ENCODE assay signal across 8 mouse cellular contexts in the genomic region with DNA sequence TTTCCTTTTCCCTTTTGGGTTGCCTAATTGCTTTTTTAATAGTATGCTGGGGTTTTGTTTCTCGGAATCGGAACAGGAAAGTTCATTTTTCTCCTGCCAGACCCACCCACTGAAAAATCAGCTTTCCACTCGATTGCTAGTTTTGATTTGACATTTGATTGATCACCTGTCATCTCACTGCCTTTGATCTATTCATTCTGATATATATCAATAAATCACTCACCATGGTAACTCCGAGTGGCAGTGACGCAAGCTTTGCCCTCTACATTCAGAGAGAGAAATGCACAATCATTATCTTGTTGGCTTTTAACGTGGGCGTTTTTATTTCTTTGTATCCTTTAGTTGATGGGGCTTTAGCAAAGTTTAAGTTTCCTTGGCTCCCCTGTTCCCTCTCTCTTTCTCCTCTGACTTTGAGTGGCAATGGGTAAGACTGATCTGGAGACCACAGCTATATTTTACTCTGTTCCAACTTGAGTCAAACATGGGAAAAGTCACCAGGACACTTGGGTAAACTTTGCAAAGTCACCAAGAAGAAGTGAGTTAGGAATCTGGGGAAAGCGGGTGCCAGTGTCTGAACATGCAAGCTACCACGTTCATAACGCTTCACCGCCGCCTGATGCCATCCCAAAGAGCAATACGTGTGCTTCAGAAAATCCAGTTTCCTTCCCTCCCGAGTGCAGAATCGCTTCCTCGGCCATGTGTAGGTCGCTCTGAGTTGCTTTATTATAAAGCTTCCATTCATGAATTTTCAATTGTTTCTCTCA. TPM values are rescaled to one million over a fixed set of nuclear protein-coding genes. Genes with fewer than 3 reads are reported as not detected.
DNase-seq lines count a peak whose midpoint lies in the region; ATAC-seq lines count a peak whose summit lies in the region.

No protein-coding gene starts in this region.

- peaks cover 54% of the 10 kb centered on the region for H3K4me1 ChIP-seq in kidney, embryonic 15.5 days
- H3K4me1 ChIP-seq in embryonic facial prominence, embryonic 15.5 days = peaks cover 17% of the 10 kb centered on the region
- H3K4me1 ChIP-seq in intestine, embryonic 15.5 days (replicated peaks) = no peaks in the 10 kb centered on the region
- peaks cover 15% of the 10 kb centered on the region; the same call in 1 of the 2 replicates for H3K4me1 ChIP-seq in neural tube, embryonic 12.5 days

- peak overlapping the region; percentile 94 for H3K27ac ChIP-seq in kidney, embryonic 15.5 days
- H3K27ac ChIP-seq in embryonic facial prominence, embryonic 15.5 days (replicated peaks) = peak overlapping the region; percentile 87; the same call in 1 of the 2 replicates
- H3K27ac ChIP-seq in intestine, embryonic 15.5 days = peak overlapping the region; percentile 96
- 0 out of 2 replicates have a peak overlapping the region, but pooled peaks have one; percentile 10 for H3K27ac ChIP-seq in neural tube, embryonic 12.5 days

- peak overlapping the region; percentile 87 for H3K4me2 ChIP-seq in kidney, embryonic 15.5 days
- peak overlapping the region; percentile 90 for H3K4me2 ChIP-seq in embryonic facial prominence, embryonic 15.5 days (replicated peaks)
- peak overlapping the region; percentile 83 for H3K4me2 ChIP-seq in intestine, embryonic 15.5 days (replicated peaks)
- peak overlapping the region; percentile 86 for H3K4me2 ChIP-seq in neural tube, embryonic 12.5 days (replicated peaks)

- peak overlapping the region; percentile 88 for H3K9ac ChIP-seq in kidney, embryonic 15.5 days
- H3K9ac ChIP-seq in embryonic facial prominence, embryonic 15.5 days = peak overlapping the region; percentile 75; the same call in 1 of the 2 replicates
- peak overlapping the region; percentile 93 for H3K9ac ChIP-seq in intestine, embryonic 15.5 days
- H3K9ac ChIP-seq in neural tube, embryonic 12.5 days = peak overlapping the region; percentile 92

- H3K4me3 ChIP-seq in kidney, embryonic 15.5 days (replicated peaks) = peak overlapping the region; percentile 79
- peak overlapping the region; percentile 66 for H3K4me3 ChIP-seq in embryonic facial prominence, embryonic 15.5 days (replicated peaks)
- peak overlapping the region; percentile 79 for H3K4me3 ChIP-seq in intestine, embryonic 15.5 days (replicated peaks)
- peak overlapping the region; percentile 75 for H3K4me3 ChIP-seq in neural tube, embryonic 12.5 days

- WGBS in kidney, embryonic 15.5 days = 6% methylated on average over 17 of the region's 17 CpGs
- 37% methylated on average over 17 of the region's 17 CpGs for WGBS in embryonic facial prominence, embryonic 15.5 days
- WGBS in intestine, embryonic 15.5 days = 22% methylated on average over 17 of the region's 17 CpGs
- WGBS in neural tube, embryonic 12.5 days = 21% methylated on average over 17 of the region's 17 CpGs

- H3K9me3 ChIP-seq in kidney, embryonic 15.5 days (replicated peaks) = no peaks in the 10 kb centered on the region
- H3K9me3 ChIP-seq in embryonic facial prominence, embryonic 15.5 days (replicated peaks) = no peaks in the 10 kb centered on the region
- no peaks in the 10 kb centered on the region for H3K9me3 ChIP-seq in intestine, embryonic 15.5 days
- H3K9me3 ChIP-seq in neural tube, embryonic 12.5 days = no peaks in the 10 kb centered on the region

- no peaks in the 10 kb centered on the region for H3K27me3 ChIP-seq in kidney, embryonic 15.5 days
- H3K27me3 ChIP-seq in embryonic facial prominence, embryonic 15.5 days = no peaks in the 10 kb centered on the region
- no peaks in the 10 kb centered on the region for H3K27me3 ChIP-seq in intestine, embryonic 15.5 days (replicated peaks)
- no peaks in the 10 kb centered on the region for H3K27me3 ChIP-seq in neural tube, embryonic 12.5 days (replicated peaks)

- no peaks in the 10 kb centered on the region for H3K36me3 ChIP-seq in kidney, embryonic 15.5 days
- no peaks in the 10 kb centered on the region for H3K36me3 ChIP-seq in embryonic facial prominence, embryonic 15.5 days
- H3K36me3 ChIP-seq in intestine, embryonic 15.5 days = no peaks in the 10 kb centered on the region
- H3K36me3 ChIP-seq in neural tube, embryonic 12.5 days = no peaks in the 10 kb centered on the region

- no peak for ATAC-seq in kidney, embryonic 15.5 days (replicated peaks; ENCODE audit: low FRiP score)
- no peak for ATAC-seq in embryonic facial prominence, embryonic 15.5 days (ENCODE audit: insufficient number of reproducible peaks, low FRiP score, low TSS enrichment, low read depth)
- ATAC-seq in intestine, embryonic 15.5 days = no peak
- no peak for ATAC-seq in neural tube, embryonic 12.5 days (ENCODE audit: low FRiP score, low read depth)

- no peak for DNase-seq in kidney, postnatal 36 days
- no peak for DNase-seq in cerebellum, adult 11-12 months
- no peak for DNase-seq in cerebellum, postnatal 4 days (ENCODE audit: low spot score in 2 of 2)
- DNase-seq in cerebellum, adult 9-10 months = no peak

RNA-seq across cellular contexts. Expression of a gene that starts 2.0 kb away (rescaled TPM):
- 14.5 and 17.8 TPM in 2 replicates for polyA plus RNA-seq in kidney, embryonic 15.5 days (2015; fragmentation: Nextera tagmentation; extraction: Ambion mirVana)
- polyA plus RNA-seq in embryonic facial prominence, embryonic 15.5 days (2015; fragmentation: Nextera tagmentation; extraction: Ambion mirVana) = 10.1 and 10.5 TPM in 2 replicates
- 15.8 and 17.2 TPM in 2 replicates for polyA plus RNA-seq in intestine, embryonic 15.5 days (2015; fragmentation: Nextera tagmentation; extraction: Ambion mirVana)
- polyA plus RNA-seq in neural tube, embryonic 12.5 days (2016; fragmentation: Nextera tagmentation; extraction: Ambion mirVana) = 30.7 and 33.7 TPM in 2 replicates

RNA-seq across cellular contexts. Expression of a gene that starts 47.3 kb away (rescaled TPM):
- not detected in 2 replicates for polyA plus RNA-seq in kidney, embryonic 15.5 days (2015; fragmentation: Nextera tagmentation; extraction: Ambion mirVana)
- not detected in 2 replicates for polyA plus RNA-seq in embryonic facial prominence, embryonic 15.5 days (2015; fragmentation: Nextera tagmentation; extraction: Ambion mirVana)
- polyA plus RNA-seq in intestine, embryonic 15.5 days (2015; fragmentation: Nextera tagmentation; extraction: Ambion mirVana) = not detected in 2 replicates
- not detected in 2 replicates for polyA plus RNA-seq in neural tube, embryonic 12.5 days (2016; fragmentation: Nextera tagmentation; extraction: Ambion mirVana)

Comparison
In these comparisons a context has a peak if more than half of its experiments do, and no peak if none do; other contexts are left out.
1. H3K27ac ChIP-seq: peak in every context shown above with its lines; median percentile 96 in intestine, embryonic 15.5 days; 94 in kidney, embryonic 15.5 days; 87 in embryonic facial prominence, embryonic 15.5 days; 10 in neural tube, embryonic 12.5 days.